Mouse (Mus musculus) erythroid progenitor cell, adult 5-6 weeks (primary cell): ENCODE measurements at regions not wholly inside any gene's neighbourhood (a gene's known extent, or its start where the extent isn't known, plus 50 kb on each side); places are given as distances from the start of the nearest gene placed in this dataset.

Source experiments
- ATAC-seq: replicated peaks from 2 replicates; pipeline ENCODE4 v1.8.0; 2016; ENCODE audit warnings: moderate number of reproducible peaks, mild to moderate bottlenecking, moderate TSS enrichment, inconsistent platforms; ENCODE audit not compliant: poor library complexity, low FRiP score, severe bottlenecking

GRCm38 (mm10) chr11:112044455-112044854 lies 737.6 kb upstream of the Sox9 start:
- no peak for ATAC-seq

GRCm38 (mm10) chr11:112045353-112045752 lies 736.7 kb upstream of the Sox9 start:
- ATAC-seq = no peak

- ATAC-seq = no peak
Measured at GRCm38 (mm10) chr11:112050362-112050761, 731.7 kb upstream of the Sox9 start.

GRCm38 (mm10) chr11:112055591-112055990 lies 726.4 kb upstream of the Sox9 start:
- ATAC-seq = no peak

GRCm38 (mm10) chr11:112067176-112067575 lies 714.8 kb upstream of the Sox9 start:
- no peak for ATAC-seq

GRCm38 (mm10) chr11:112068821-112069220 lies 713.2 kb upstream of the Sox9 start:
- ATAC-seq = no peak

- no peak for ATAC-seq
Measured at GRCm38 (mm10) chr11:112071571-112071970, 710.5 kb upstream of the Sox9 start.

GRCm38 (mm10) chr11:112081386-112081785 lies 700.6 kb upstream of the Sox9 start:
- ATAC-seq = no peak

- ATAC-seq = no peak
Measured at GRCm38 (mm10) chr11:112083019-112083418, 699.0 kb upstream of the Sox9 start.

GRCm38 (mm10) chr11:112092168-112092567 lies 689.9 kb upstream of the Sox9 start:
- no peak for ATAC-seq

GRCm38 (mm10) chr11:112095009-112095408 lies 687.0 kb upstream of the Sox9 start:
- no peak for ATAC-seq

- ATAC-seq = no peak
Measured at GRCm38 (mm10) chr11:112098161-112098560, 683.9 kb upstream of the Sox9 start.

- no peak for ATAC-seq
Measured at GRCm38 (mm10) chr11:112103252-112103651, 678.8 kb upstream of the Sox9 start.

GRCm38 (mm10) chr11:112106891-112107290 lies 675.1 kb upstream of the Sox9 start:
- no peak for ATAC-seq

GRCm38 (mm10) chr11:112107314-112107713 lies 674.7 kb upstream of the Sox9 start:
- no peak for ATAC-seq

- no peak for ATAC-seq
Measured at GRCm38 (mm10) chr11:112121026-112121425, 661.0 kb upstream of the Sox9 start.

GRCm38 (mm10) chr11:112121831-112122230 lies 660.2 kb upstream of the Sox9 start:
- ATAC-seq = no peak

- no peak for ATAC-seq
Measured at GRCm38 (mm10) chr11:112125249-112125933, 656.6 kb upstream of the Sox9 start.

- ATAC-seq = no peak
Measured at GRCm38 (mm10) chr11:112130090-112130489, 651.9 kb upstream of the Sox9 start.

- ATAC-seq = no peak
Measured at GRCm38 (mm10) chr11:112137401-112138020, 644.5 kb upstream of the Sox9 start.

GRCm38 (mm10) chr11:112140058-112140457 lies 642.0 kb upstream of the Sox9 start:
- no peak for ATAC-seq

- ATAC-seq = no peak
Measured at GRCm38 (mm10) chr11:112140495-112140894, 641.5 kb upstream of the Sox9 start.
